Mouse (Mus musculus): ENCODE measurements around the gene Tbcd.

Gene Tbcd

GRCm38 (mm10) chr11:121543287-121543856 is 91.6 kb downstream of the Tbcd start:
- DNase-seq, result peak; percentile 44 to 64

GRCm38 (mm10) chr11:121543922-121544321 is 92.2 kb downstream of the Tbcd start:
- peak; percentile 82 to 86 for DNase-seq

DNA sequence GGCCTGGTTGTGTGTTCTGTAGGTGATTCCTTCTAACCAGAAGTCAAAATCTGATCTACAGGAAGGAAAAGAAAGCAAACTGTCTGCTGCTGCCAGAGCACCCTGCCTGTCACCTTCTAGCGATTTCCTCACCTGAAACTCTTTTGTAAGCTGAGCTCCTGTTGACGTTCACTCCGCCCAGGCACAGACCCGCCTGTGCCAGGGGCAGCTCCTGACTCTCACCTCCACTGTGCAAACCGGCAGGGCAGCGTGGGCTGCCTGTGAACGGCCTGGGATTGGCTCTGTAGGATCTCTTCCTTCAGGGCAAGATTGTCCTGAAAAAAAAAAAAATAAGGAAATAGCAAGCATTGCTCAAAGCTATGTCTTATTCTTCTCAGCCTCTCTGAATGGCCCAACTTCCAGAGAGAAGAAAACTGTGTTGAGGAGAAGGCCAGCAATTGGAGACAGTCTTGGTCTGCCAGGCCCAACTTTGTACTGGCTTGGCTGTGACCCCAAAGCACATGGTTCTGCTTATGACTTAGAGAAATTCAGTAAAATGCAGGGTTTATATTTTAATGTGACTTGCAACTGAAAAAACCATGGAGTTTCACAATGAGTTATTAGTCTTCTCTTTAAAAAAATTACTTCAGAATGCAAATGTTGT is 93.1 kb downstream of the Tbcd start:
- peak; percentile 36 to 38 for DNase-seq

DNA sequence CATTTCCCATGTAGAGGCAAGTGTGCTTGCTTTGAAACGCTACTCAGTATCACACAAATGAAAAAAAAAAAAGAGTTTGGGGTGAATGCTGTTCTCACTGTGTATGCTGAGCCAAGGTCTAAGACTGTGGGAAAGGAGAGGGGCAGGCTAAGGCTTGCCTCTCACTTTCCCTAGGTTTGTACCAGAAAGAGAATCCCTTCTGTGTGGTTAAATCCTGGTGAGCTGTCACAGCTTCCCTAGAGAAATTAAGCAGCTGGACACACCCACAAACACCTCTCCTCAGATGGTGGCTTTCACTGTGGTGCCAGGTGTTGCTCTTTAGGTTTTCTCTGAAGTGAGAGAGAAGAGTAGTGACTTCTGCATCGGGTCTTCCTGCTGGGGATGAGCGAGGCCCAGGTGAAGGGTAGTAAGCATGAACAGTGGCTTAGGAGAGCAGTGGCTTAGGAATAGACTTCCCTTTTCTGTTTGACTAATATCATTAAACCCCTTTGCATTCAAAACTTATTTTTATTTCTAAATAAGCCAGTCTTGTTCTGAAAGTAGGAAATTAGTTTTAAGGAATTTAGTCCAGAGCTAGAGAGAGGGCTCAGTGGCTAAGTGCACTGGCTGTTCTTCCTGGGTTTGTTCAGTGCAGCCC is 93.8 kb downstream of the Tbcd start:
- DNase-seq, result no peak

DNA sequence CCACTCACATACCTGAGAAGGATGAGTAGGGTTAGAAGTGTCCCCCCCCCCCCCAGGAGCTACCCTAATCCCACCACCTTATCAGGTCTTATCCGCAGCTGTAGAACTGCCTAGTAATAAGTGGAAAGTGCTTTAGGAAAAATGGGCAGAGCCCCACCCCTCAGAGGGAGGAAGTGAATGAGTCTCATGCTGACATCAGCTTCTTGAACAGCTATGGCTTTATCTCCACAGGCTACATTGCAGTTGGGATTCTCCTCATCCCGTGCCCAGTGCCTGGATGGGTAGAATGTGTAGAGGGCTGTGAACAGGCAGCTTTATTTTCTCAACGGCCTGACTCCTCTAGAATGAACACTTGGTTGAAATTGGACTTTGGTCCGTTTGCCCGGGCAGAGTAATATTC is 95.5 kb downstream of the Tbcd start:
- no peak for DNase-seq

- DNase-seq, result no peak
Observed at GRCm38 (mm10) chr11:121547925-121548324, 96.2 kb downstream of the Tbcd start.

DNA sequence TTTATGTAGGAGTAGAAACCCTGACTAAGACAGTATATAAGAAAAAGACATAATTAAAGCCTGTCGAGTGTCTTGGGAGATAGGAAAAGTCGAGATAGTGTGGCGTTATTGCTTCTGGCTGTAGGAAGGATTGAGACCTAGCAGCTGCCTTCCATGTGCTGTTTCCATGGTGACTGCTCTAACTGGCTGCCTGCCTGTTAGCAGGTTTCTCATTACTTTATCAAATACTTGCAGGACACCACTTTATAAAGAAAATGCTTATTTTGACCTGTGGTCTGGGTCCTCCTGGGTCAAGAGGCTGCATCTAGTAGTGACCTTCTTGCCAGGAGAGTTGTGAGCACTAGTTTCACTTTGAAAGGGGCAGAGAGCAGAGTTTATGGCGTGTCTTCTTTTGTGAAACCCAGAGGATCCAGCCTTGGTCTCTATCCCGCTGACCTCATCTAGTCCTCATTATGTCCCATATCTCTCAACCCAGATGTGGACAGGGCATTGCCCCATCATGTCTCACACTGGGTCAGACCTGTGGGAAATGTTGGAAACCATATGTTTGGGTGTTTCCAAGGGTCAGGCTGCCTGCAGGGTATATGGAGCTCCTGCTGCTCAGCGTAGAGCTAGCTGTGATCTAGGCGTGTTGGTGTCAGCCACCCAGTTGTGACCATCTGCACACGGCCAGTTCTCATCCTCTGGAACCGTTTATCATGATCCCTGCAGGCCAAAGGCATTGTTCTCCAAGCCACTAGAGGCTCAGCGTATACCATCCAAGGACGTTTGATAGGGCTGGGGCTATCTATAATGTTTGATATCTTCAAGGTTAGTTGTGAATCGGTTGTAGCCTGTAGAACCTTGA is 97.5 kb downstream of the Tbcd start:
- DNase-seq, result no peak

DNA sequence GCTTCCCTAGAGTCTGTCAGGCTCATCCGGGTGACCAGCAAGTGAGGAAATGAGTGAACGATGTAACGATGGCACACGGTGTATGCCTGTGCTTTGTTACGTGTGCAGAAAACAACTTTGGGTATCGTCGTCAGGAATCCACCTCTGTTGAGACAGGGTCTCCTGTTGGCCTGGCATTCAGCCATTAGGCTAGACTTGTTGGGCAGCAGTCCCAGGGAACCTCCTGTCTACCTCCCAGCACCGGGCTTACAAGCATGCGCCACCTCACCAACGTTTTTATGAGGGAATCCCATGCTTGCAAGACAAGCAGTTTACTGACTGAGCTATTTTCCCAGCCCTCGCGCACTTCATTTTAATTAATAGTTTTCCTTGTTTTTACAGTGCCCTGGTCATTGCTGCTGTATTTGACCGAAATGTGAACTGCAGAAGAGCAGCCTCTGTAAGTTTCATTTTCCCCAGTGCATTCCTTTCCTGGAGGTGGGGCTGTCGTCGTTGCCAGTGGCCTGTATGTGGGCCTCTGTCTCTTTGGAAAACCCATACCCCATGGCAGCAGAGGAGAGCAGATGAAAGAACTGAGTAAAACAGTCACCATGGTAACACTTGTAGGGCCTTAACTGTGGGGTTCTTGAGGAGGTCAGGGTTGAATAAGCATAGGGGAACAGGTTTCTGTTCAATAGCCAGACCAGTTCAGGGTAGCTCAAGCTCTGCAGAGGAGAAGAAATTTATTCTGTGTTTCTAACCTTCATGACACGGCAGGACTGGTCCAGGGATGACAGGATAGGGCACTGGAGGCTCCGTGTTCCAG is 98.3 kb downstream of the Tbcd start:
- DNase-seq, result no peak

DNA sequence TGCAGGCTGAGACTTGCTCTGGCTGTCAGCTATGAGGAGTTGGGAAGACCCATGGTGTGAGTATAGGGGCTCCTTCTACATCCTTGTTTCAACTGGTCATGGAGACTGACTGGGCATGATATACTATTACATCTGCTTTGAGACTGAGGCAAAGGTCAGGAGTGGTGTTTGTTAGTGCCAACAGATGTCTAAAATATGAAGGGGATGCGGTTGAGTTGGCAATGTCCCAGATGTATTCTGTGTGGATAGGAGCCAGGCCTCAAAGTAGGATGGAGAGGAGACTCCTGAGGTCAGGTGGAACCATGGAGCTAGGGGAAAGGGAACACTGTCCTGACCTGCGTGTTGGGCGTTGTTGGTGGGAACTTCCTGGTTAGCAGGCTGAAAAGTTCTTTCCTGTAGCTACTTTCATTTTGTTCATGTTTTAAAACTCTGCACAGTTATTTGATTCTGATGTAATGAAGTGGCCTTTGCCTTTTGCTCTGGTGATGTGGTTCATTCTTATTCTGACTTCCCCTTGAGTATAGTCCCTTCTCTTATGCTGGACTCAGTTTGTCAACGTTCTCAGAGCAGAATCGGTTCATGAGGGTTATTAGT is 99.6 kb downstream of the Tbcd start:
- no peak for DNase-seq

GRCm38 (mm10) chr11:121552167-121552566 is 100.4 kb downstream of the Tbcd start:
- DNase-seq, result no peak

DNA sequence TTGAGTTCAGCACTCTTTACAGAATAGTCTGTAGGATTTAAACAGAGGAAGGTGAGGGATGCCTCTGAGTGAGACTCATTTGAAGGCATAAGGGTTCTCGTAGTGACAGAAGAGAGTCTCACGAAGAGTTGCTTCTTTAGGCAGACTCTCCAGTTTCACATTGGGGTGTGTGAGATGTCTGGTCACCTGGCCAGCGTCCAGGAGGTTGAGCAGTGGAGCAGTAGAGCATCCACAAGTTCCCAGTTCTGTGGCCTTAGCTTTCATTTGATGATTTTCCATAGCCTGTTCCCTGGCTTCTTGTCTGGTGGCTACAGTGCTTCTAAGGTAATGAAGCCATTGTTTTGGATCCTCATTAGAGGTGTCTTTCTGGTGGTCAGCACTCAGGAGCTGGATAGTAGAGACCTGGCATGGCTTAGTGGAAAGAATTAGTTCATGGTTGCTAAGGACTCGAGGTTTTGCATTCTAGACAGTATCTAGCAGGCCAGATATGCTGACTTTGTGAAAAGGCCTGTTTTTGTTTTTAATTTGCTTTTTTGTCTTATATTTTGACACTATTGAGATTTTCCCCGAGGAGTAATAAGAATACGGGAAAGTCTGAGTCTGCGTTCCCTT is 101.2 kb downstream of the Tbcd start:
- peak in 1 of 2 experiments; percentile 58 for DNase-seq

GRCm38 (mm10) chr11:121553458-121553857 is 101.7 kb downstream of the Tbcd start:
- no peak for DNase-seq

GRCm38 (mm10) chr11:121556727-121557126 is 105.0 kb downstream of the Tbcd start:
- DNase-seq, result no peak

- DNase-seq, result no peak
Observed at GRCm38 (mm10) chr11:121557946-121558345, 106.2 kb downstream of the Tbcd start.

DNA sequence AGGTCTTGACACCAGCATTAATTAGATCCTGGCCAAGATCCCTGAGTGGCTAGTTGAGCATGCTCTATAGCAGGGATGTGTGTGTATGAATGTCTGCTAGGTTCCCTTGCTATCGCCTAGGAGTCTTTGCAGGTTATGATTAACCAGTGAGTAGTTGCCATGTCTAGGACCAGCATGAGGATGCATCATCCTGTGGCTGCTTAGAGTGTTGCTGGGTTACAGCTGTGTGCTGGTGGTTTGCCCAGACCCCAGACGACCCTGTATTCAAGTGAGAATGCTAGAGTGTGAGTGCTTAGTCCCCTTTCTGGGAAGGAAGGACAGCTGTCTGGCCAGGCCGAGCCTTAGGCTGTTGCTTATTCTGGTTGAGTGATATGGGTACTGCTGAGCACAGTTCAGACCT is 106.8 kb downstream of the Tbcd start:
- DNase-seq, result no peak

- no peak for DNase-seq
Observed at GRCm38 (mm10) chr11:121559527-121560293, 108.0 kb downstream of the Tbcd start.

DNA sequence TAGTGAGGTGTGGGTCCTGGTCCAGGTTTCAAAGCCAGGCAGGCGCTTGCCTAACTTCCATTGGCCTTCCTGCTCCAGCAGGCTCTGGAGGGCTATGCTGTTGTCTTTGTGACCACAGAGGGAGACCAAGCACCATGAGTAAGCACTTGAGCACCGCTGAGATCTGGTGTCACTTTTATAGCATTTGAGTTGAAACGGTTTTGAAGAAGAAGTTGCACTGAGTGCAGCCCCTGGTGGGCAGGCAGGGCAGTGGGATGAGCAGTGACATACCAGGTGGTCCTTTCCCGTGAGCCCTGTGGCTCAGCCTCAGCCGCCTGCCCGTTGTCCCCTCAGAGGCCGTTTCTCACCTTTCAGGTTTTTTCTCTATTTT is 108.5 kb downstream of the Tbcd start:
- DNase-seq, result no peak

GRCm38 (mm10) chr11:121563312-121563711 is 111.6 kb downstream of the Tbcd start:
- peak; percentile 37 to 66 for DNase-seq

GRCm38 (mm10) chr11:121564265-121564664 is 112.5 kb downstream of the Tbcd start:
- DNase-seq, result no peak

GRCm38 (mm10) chr11:121581856-121582255 is 130.1 kb downstream of the Tbcd start:
- DNase-seq, result no peak

- no peak for DNase-seq
Observed at GRCm38 (mm10) chr11:121597254-121597653, 145.5 kb downstream of the Tbcd start.
